Mouse (Mus musculus) lung, embryonic 14.5 days (tissue): ENCODE measurements at regions not wholly inside any gene's neighbourhood (a gene's known extent, or its start where the extent isn't known, plus 50 kb on each side); places are given as distances from the start of the nearest gene placed in this dataset.

Experiments
- ATAC-seq: fragments of 200-750 bp; cut with Nextera tagmentation; 2 replicates; pipeline ENCODE4 v1.8.0; 2017; ENCODE audit warnings: mild to moderate bottlenecking, moderate TSS enrichment, moderate library complexity; ENCODE audit not compliant: insufficient read depth
- DNase-seq: peaks from one replicate; pipeline ENCODE4 v3.0.0-alpha.2; 2015
- H3K27ac ChIP-seq: fragments of 300-500 bp; sonication (generic); 2 replicates; pipeline ENCODE4 v1.5.1; 2014; ENCODE audit warnings: low read depth, mild to moderate bottlenecking, moderate library complexity
- H3K27me3 ChIP-seq: fragments of 300-500 bp; sonication (generic); 2 replicates; pipeline ENCODE4 v1.6.1; 2014; ENCODE audit warnings: low read length, control low read depth; ENCODE audit not compliant: insufficient read depth
- H3K36me3 ChIP-seq: fragments of 300-500 bp; sonication (generic); 2 replicates; pipeline ENCODE4 v1.6.1; 2014; ENCODE audit warnings: control low read depth; ENCODE audit not compliant: insufficient read depth
- H3K4me1 ChIP-seq: fragments of 300-500 bp; sonication (generic); 2 replicates; pipeline ENCODE4 v1.6.1; 2014; ENCODE audit warnings: antibody characterized with exemption, control low read depth; ENCODE audit not compliant: insufficient read depth
- H3K4me2 ChIP-seq: fragments of 300-500 bp; sonication (generic); 2 replicates; pipeline ENCODE4 v1.6.1; 2014; ENCODE audit warnings: mild to moderate bottlenecking
- H3K4me3 ChIP-seq: fragments of 300-500 bp; sonication (generic); 2 replicates; pipeline ENCODE4 v1.5.1; 2014; ENCODE audit warnings: low read depth, low read length
- H3K9ac ChIP-seq: fragments of 300-500 bp; sonication (generic); 2 replicates; pipeline ENCODE4 v1.6.1; 2014
- H3K9me3 ChIP-seq: fragments of 300-500 bp; sonication (generic); 2 replicates; pipeline ENCODE4 v1.6.1; 2016; ENCODE audit warnings: low read depth, low read length, control low read depth
- CTCF ChIP-seq: IDR thresholded peaks from 2 replicates; pipeline ENCODE4 v1.5.1; 2016; ENCODE audit warnings: antibody characterized with exemption, low read depth
- WGBS: fragments of 180-500 bp; shearing (Covaris S2); extraction: QIAGEN DNeasy Blood & Tissue Kit; methylation state at CpG from one replicate; pipeline ENCODE4 v1.1.7; 2014; 5-methylcytosine and 5-hydroxymethylcytosine counted together

DNA sequence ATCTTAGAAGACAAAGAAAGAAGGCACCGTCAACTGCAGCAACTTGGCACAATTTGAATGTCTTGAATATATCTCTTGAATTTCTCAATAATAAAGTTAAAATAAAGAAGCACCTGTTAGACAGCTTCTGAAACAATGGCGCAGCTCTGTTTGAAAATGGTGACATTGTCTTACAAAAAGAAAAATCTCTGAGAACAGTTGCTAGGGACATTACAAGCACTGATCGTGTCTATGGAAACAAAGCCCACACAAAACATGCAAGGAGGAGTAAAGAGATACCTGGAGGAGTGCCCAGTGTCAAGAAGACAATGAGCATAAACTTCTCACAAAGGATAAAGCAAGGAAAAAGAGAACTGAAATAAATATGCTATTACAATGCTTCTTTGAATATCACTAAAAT, 841.2 kb upstream of the Adgrl3 start:
- Histone ChIP-seq H3K4me2 (no peak overlapping the region), H3K27ac (no peak overlapping the region)
- no peak for DNase-seq

DNA sequence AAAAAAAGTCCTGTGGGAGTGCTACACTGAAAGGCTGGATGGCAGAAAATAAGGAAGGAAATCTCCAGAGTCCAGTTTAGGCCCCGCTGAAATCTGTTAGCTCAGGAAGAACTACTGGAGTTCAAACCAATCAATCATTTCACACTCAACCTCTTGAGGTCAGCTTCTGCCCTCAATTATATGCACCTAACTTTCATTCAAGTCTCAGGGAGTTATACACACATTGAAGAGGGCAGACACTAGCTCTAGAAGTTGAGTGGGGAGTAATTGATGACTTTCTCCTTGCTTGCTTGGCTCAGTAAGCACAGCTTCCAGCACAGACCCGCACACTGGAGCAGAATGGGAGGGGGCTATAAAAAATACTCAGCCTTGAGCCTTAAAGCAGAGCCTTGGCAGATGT, 839.7 kb upstream of the Adgrl3 start:
- H3K36me3 ChIP-seq = no peaks in the 10 kb centered on the region
- no peaks in the 10 kb centered on the region for H3K4me1 ChIP-seq
- no peaks in the 10 kb centered on the region for H3K27me3 ChIP-seq
- H3K9me3 ChIP-seq = no peaks in the 10 kb centered on the region
- ATAC-seq = no peak
- H3K27ac ChIP-seq = no peak overlapping the region
- no peak overlapping the region for H3K9ac ChIP-seq
- H3K4me3 ChIP-seq = no peak overlapping the region
- WGBS = 4% methylated on average over 2 of the region's 2 CpGs
- TF ChIP-seq CTCF = no peak
- peak; percentile 2 for DNase-seq
- no peak overlapping the region for H3K4me2 ChIP-seq

More for the DNA sequence above, 841.2 kb upstream of the Adgrl3 start:
- Histone ChIP-seq H3K9ac (no peak overlapping the region), H3K4me1 (no peaks in the 10 kb centered on the region), H3K36me3 (no peaks in the 10 kb centered on the region), H3K9me3 (no peaks in the 10 kb centered on the region), H3K4me3 (no peak overlapping the region), H3K27me3 (no peaks in the 10 kb centered on the region)
- no peak for ATAC-seq
- no peak for TF ChIP-seq CTCF
- WGBS = 90% methylated on average over 3 of the region's 3 CpGs

DNA sequence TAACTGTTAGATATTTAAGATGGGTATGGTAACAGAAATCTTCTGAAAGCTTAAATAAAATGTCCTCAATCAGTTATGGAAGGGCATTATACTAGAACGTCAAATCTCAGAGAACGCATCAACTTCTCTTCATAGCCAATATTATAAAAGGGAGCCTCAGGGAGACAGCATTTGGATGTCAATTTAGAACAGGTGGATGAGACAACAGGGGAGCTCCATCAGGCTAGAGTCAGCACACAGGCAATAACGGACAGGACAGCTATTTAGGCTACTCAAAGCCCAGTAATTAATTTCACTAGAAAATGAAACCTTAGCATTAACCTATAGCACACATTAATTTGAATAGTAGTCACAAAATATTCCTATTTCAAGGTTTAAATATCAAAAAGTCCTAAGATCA, 827.5 kb upstream of the Adgrl3 start:
- Histone ChIP-seq H3K36me3 (no peaks in the 10 kb centered on the region), H3K9me3 (no peaks in the 10 kb centered on the region), H3K4me3 (no peak overlapping the region), H3K4me2 (no peak overlapping the region), H3K27ac (no peak overlapping the region), H3K27me3 (no peaks in the 10 kb centered on the region), H3K9ac (no peak overlapping the region), H3K4me1 (no peaks in the 10 kb centered on the region)
- TF ChIP-seq CTCF = no peak
- ATAC-seq (no peak), DNase-seq (no peak)
- 85% methylated on average over 3 of the region's 3 CpGs for WGBS

DNA sequence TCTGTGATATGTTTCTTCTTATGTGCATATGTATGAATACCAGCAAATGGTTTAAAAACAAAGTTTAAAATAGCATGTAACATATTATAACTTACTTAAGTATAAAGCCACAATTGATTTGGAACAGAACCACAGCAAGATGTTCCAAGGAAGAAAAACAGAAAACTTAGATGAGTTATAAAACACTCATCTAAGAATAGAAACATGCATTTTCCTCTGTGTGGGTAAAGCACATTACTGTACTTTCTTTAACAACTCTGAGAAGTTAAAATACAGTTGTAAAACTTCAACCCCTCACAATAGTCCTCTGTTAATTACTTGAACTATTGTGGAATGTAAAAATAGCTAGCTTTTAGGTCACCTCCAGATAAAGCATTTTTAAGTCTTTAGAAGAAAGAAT, 820.3 kb upstream of the Adgrl3 start:
- H3K27me3 ChIP-seq = no peaks in the 10 kb centered on the region
- DNase-seq (no peak), ATAC-seq (no peak)
- no peak overlapping the region for H3K9ac ChIP-seq
- H3K27ac ChIP-seq = no peak overlapping the region
- H3K4me1 ChIP-seq = no peaks in the 10 kb centered on the region
- TF ChIP-seq CTCF = no peak
- H3K4me2 ChIP-seq = no peak overlapping the region
- no peaks in the 10 kb centered on the region for H3K9me3 ChIP-seq
- no peaks in the 10 kb centered on the region for H3K36me3 ChIP-seq
- no peak overlapping the region for H3K4me3 ChIP-seq

DNA sequence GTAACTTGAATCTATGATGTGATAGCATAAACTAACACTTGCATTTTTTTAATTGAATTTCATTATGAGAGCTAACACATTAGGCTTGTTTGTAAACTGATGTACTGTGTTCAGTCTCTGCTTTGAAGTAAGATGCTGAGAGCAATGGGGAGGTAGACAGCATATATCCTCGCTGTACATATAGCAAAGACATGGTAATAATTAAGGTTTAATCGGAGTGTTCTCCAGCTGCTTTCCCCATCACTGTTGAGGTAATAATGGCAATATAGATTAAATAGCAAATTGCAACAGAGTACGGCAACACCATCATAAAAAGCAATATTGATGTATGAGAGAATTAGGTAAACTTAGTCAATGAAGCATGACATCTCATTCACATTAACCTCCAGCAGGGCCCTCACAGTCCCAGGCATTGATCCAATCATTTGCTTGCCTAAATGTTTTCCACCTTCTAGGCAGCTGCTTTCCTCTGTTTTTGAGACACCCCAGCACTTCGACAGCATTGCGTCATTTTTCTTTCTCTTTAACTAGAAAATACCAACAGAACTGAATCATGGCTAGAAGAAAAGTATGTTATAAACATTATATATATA, 771.3 kb upstream of the Adgrl3 start:
- no peak for TF ChIP-seq CTCF
- Histone ChIP-seq H3K27me3 (no peaks in the 10 kb centered on the region), H3K9me3 (no peaks in the 10 kb centered on the region), H3K4me2 (no peak overlapping the region), H3K4me1 (no peaks in the 10 kb centered on the region), H3K27ac (no peak overlapping the region), H3K36me3 (no peaks in the 10 kb centered on the region), H3K9ac (no peak overlapping the region), H3K4me3 (no peak overlapping the region)
- DNase-seq (no peak), ATAC-seq (no peak)
- WGBS = 85% methylated on average over 5 of the region's 5 CpGs

DNA sequence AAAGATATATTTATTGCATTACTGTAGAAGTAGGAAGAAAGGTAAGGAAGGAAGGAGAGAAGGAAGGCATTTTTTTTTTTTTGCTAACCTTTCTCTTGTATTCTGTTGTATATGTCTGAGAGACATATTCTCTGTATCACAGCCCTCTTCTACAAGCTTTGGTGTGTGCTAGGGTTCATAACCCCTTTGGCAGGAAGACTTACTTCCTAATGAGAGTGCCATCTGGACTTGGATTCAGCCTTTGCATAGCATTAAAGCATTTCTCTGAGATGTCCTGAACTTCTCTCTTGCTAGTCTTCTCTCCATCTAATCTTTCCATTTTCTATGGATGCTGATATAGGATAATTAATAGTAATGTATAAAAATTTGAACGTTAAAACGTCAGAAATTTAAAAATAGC, 768.0 kb upstream of the Adgrl3 start:
- Histone ChIP-seq H3K9me3 (no peaks in the 10 kb centered on the region), H3K36me3 (no peaks in the 10 kb centered on the region), H3K27me3 (no peaks in the 10 kb centered on the region), H3K27ac (no peak overlapping the region), H3K4me3 (no peak overlapping the region), H3K4me2 (no peak overlapping the region), H3K4me1 (no peaks in the 10 kb centered on the region), H3K9ac (no peak overlapping the region)
- ATAC-seq (no peak), DNase-seq (no peak)
- WGBS = 62% methylated on average over 2 of the region's 2 CpGs
- TF ChIP-seq CTCF = no peak

DNA sequence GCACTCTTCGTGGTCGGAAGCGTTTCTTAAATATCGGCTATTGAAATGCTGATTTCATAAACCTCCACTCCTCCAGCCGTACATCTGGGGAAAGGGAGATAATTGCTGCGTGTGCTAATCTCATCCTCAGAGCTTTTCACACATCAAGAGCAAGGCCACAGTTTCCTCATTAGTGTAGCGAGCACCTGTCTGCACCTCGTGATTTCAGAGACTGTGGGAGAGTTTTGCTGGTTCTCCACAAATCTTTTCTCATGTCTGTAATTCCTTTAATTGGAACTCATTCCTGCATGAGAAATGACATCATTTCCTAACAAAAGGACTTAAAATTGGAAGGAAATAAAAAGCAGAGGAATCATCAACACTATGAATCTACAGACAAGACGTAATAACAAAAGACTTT, 764.9 kb upstream of the Adgrl3 start:
- no peaks in the 10 kb centered on the region for H3K27me3 ChIP-seq
- H3K9me3 ChIP-seq = no peaks in the 10 kb centered on the region
- H3K9ac ChIP-seq = no peak overlapping the region
- H3K27ac ChIP-seq = no peak overlapping the region
- no peak overlapping the region for H3K4me2 ChIP-seq
- no peak for TF ChIP-seq CTCF
- H3K4me3 ChIP-seq = no peak overlapping the region
- no peak for ATAC-seq
- H3K36me3 ChIP-seq = no peaks in the 10 kb centered on the region
- DNase-seq = no peak
- H3K4me1 ChIP-seq = no peaks in the 10 kb centered on the region
- 75% methylated on average over 9 of the region's 9 CpGs for WGBS

DNA sequence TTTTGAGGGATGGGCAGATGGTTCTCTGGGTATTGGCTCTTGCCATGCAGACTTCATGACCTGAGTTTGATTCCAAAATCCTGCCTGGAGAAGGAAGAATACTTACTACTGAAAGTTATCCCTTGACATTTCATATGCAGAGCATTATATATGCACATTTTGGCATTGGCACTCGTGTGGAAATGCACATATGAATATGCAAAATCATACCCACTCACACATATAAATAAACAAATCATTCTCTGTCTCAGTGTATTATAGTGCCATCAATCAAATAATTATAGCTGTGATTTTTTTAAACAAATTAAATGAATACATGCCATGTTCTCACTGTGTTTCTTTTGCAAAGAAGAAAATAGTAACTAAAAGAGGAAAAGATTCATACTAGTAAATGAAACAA, 745.3 kb upstream of the Adgrl3 start:
- Histone ChIP-seq H3K27ac (no peak overlapping the region), H3K27me3 (no peaks in the 10 kb centered on the region), H3K4me2 (no peak overlapping the region), H3K4me3 (no peak overlapping the region), H3K4me1 (no peaks in the 10 kb centered on the region), H3K9me3 (no peaks in the 10 kb centered on the region), H3K36me3 (no peaks in the 10 kb centered on the region), H3K9ac (no peak overlapping the region)
- no peak for TF ChIP-seq CTCF
- WGBS = 24% methylated on average over 1 of the region's 1 CpGs
- DNase-seq (no peak), ATAC-seq (no peak)
